Mouse (Mus musculus): ENCODE results near the gene Cdkn2c.
"Not testable (repeated sequence)": the region's sequence is repeated elsewhere in the genome, so short reads cannot be mapped to it uniquely, and the experiment has no call there.

Gene Cdkn2c

DNA sequence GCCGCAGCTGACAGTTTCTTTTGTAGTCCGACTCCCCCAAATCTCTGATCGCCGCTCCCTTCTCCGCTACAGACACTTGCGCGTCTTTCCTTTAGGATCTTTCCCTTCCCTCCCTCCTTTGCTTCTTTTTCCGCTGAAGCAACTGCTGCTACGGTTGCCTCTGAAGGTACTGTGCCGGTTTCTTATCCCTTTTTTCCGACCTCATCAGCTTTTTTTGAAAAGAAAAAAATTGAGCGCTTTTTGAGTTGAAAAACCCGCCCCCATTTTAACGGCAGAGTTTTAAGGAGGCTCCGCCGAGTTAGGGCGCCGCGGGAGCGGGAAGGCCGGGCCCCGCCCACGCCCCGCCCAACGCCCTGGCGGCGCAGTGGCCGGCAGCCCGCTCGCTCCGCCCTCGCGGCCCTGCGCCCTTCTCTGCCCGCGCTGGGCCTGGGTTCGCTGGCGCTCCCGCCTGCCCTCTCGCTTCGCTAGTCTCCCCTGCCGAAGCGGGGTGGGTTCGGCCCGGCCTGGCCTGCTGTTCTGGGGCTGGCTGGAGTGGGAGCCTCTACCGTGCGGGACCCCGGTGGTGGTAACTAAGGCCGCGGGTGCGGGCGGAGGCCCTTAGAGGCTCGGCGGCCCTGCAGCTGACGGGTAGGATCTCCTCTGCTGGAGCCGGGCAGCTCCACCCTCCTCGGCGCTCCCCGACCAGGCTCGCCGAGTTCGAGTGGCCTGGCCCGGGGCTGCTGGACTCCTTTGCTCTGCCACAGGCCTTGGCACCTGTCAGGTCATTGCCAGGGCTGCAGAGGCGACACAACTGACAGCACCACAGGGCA is at the start of gene Cdkn2c:
Gene Cdkn2c, minus strand, starts transcription at position 729 of the 809 bp plus-strand sequence.
- DNase-seq, result peak; percentile 85 to 88

DNA sequence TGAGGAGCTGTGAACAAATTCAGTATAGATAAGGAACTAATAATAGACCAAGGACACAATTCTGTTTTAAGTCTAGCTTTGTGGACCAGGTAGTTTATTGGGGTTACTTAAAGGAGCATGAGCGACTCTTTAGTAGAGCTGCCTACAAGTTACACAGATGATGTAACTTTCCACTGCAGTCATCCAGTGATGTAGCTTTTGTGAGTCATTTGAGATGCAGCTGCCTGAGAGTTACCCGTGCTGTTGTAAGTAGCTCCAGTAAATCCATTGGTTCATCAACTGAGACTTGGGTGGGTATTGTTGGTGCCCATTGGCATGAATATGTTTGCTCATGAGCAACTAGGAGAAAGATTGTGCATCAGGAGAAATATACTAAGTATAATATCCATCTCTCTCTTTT is 38.4 kb upstream of the Cdkn2c start:
- DNase-seq, result no peak

DNA sequence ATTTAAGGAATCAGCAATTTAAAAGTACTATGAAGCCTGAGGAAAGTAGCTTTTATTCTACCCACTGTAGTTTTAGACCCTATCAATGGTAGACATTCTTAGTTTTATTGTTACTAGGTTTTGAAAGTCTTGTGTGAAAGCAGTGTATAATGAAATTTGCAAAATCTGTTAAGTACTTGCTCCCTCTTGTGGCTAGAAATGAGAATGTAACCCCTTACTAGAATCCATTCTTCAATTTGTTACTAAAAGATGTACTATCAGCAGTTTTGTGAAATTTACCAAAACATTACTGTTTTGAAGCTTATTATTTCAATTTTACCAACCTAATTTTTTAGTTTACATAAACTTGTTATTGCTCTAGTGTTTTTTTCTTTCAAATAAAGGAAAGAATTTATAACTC is 36.6 kb upstream of the Cdkn2c start:
- DNase-seq, result no peak

DNA sequence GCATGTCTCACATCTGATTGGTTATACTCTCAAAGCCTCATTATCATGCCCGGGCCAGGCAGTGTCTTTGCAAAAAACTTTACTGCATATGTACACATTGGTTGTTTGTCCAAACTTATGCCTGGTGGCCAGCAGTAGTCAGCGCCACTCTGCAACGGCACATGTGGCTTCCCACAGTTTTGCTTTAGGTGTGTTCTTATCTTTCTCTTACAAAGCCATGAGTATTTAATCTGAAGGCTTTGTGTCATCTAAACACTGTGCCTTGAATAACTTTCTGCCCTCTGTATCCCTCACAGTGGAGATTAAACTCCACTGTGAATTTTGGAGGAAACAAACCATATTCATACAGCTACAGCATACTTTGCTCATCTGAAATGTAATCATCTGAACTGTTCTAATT is 33.7 kb upstream of the Cdkn2c start:
- DNase-seq, result not testable (repeated sequence)

DNA sequence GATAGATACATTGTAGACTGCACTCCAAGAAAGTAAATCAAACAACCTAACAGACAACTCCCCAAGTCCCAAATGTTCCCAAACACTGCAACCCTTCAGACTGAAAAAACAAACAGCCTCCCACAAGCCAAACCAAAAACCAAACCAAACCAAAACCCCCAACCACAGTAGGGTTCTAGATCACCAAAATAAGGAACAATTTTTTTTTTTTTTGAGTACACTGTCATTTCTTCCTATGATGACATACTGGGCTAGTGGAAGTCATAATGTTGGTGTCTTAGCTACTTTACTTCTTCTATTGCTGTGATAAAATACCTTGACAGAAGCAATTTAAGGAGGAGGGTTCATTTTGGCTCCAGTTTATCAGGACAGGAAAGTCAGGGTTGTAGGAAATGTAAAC is 25.7 kb upstream of the Cdkn2c start:
- no peak for DNase-seq

DNA sequence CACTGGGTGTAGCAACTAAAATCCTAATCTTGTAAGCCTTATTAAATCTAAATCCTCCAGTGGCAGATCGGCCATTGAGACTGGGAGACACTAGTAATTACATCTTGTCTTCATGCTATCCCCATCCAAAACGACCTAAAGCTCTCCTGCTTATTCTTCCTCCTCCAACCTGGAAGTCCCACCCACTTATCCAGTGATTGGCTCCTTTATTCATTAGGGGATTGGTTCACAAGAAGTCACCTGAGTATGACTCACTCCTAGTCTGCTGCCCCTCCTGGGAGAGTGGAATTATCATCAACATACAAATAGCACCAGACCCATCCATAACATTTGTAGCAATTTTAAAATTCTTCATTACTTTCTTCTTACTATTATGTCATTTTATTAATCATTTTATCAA is 16.6 kb upstream of the Cdkn2c start:
- no peak for DNase-seq

DNA sequence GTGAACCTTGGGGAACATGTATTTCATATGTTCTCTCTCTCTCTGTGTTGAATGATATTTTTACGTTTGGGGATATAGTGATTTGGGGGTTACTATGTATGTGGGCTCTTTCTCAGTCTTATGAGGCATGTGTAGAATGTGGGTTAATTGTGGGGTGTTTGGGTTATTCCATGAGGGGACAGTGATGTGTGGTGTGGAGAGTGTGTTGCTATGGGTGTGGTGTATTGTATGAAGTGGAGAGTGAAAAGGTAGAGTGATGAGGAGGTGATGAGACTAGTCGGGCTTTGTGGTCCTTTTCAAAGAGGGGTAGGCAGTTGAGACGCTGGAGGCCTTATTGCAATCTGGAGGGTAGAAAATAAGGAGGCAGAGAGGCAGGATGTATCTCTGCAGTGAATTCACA is 10.2 kb upstream of the Cdkn2c start:
- peak in 1 of 2 experiments; percentile 14 for DNase-seq

DNA sequence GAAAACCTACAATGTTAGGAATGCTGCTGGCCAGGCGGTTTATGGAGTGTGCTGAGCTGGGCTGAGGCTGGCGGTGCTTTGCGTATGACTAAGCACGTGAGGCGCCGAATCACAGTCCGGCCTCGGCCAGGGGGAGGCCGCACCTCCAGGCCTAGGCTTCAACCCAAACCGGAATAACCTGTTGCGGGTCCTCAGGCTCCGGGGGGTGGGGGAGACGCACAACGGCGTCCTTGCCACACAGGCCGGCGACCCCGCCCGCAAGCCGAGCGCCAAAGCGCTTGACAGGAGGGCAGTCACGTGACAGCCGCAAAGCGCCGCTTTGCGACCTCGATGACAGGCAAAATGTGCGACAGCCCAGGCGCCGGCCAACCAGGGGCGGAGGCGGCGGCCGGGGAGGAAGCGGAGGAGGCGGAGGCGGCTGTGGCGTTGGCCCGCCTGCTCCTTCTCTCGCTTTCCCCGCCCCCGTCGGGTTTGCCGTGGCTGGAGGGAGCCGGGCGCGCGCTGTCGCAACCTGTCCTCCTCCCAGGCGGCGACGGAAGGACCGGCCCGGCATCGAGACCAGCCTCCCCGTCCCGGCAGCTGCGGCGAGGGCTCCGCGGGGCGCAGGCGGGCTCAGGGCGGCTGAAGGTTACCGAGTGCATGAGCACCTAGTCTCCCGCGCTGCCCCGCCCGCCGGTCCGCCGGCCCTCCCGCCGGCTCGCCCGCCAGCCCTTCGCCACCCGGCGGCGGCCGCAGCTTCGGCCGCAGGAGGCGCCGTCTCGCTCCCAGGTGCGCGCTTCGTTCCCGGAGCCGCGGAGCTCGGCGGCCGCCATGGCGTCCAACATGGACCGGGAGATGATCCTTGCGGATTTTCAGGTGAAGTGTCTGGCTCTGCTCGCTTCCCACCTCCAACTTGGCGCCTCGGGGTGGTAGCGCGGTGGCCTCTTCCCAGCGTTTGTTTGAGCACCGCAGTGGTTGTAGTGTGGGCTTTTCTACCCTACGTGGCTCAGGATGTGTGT is 9.5 kb upstream of the Cdkn2c start, which contains the start of gene Faf1:
Gene Faf1, plus strand, starts transcription at position 371 of the 998 bp plus-strand sequence.
- peak; percentile 98 for DNase-seq

DNA sequence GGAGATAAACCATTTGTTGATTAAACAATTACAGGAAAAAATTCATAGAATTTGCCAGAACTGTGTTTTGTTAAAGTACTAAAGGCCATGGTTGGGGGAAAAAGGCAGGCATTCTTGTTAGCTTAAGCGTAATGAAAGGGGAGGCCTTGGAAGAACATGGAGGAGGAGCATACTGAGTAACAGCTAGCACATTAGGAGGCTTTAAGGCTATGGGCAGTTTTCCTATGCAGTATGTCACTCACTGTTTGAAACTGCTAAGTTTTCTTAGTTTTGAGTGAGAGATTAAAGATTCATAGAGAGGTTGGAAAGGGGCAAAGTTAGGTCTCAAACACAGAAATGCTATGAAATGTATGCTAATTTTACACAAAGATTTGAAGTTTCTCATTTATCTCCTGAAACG is 7.1 kb upstream of the Cdkn2c start:
- no peak for DNase-seq

DNA sequence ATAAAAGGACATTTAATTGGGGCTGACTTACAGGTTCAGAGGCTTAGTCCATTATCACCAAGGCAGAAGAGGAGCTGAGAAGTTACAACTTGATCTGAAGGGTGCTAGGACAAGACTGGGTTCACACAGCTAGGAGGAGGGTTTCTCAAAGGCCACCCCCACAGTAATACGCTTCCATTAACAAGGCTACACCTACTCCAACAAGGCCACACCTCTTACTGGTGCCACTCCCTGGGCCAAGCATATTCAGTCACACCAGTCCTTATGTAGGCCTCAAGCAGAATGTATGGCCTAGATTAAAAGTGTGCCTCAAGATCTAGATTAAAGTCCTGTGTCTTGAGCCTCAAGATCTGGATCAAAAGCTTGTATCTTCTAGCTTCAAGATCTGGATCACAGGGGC is 5.0 kb upstream of the Cdkn2c start:
- no peak for DNase-seq

DNA sequence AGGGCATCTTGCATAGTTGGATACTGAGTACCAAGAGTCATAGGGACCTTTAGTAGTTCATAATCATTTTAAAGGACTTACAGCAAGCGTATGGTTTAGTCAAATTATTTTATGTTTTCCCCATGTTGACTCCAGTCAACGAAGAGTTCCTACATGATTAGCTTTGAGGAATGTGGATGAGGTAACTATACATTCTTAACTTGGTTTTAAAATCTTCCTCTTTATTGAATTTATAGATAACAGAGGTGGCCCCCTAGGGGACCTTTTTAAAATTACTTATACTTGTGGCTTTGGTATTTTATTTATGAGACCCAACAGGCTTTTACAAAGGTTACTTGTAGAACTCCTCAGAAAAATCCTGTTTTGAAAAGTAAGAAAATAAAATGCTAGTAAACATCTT is 3.2 kb upstream of the Cdkn2c start:
- no peak for DNase-seq

DNA sequence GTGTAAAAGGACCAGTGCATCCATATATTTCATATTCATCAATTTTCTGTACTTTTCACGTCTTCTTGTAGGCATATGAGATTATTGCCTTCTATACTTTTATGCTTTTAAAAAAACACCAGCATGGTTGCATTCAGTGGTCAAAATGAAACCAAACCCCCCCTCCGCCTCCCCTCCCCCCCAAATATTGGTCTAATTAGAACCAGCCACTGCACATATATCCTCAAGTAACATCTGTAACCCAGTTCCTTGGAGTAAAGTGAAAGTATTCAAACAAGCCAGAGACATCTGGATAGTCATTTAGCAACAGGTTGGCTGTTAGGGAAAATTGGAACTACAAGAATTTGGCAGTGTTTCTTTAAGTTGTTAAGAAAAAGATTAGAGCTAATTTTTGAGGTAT is 529 bp upstream of the Cdkn2c start:
- DNase-seq, result no peak

DNA sequence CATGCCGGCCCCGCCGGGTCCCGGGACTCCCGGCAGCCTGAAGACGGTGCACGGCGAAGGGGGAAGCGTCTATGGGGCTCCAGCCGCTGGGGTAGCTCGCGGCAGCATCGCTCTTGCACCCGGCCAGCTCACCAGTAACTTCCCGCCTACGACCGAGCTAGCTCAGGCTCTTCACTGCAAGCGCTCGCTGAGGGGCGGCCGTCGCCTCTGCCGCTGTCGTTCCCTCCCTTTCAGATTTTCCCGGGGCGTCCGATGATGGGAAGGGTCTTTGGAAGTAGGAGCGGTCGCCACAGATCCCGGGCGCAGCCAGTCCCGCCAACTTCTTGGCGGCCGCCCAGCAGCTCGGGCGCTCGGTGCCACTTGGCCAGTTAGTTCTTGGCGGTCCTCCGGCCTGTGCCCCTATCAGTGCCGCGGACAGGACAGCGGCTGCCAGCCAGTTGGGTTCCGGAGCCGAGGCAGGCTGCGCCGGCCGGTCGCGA is 968 bp downstream of the Cdkn2c start:
- peak; percentile 63 to 66 for DNase-seq

DNA sequence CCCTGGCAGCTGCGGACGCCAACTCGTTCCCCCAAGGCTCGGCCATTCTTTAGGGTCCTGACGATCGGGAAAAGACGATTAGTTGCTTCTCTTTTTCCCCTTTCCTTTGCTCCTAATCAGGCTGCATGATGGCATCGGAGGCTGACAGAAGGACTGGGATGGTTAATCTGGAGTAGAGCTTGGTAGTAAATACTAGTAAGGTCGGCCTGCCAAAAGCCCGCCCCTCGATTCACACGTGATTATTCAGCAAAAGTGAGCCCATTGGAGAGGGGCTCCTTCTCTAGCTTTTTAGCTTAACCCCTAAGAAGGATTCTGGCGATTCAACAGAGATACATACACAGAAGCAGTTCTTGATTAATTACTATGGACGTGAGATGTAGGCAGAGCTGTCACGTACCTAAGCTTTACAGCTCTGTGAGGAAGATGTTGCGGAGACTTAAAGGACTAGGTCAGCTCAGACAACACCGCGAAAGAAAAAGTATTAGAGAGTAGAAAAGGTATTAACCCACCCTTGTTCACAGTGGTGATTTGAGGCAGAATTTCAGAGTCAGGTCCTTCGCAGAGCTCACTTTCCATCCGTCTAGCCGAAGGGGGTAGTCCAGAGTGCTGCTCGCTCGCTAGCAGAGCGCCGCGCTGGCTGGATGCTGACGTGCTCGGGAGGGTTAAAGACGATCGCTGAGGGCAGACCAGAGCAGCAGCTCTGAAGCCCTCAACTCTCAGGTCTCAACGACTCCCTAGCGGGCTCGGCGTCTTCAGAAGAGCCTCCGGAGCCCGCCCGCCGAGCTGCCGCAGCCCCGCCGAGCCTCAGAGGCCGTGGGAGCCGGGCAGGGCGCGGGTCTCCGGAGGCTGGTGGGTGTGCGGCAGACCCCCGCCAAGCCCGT is 1.6 kb downstream of the Cdkn2c start:
- peak; percentile 38 to 41 for DNase-seq

DNA sequence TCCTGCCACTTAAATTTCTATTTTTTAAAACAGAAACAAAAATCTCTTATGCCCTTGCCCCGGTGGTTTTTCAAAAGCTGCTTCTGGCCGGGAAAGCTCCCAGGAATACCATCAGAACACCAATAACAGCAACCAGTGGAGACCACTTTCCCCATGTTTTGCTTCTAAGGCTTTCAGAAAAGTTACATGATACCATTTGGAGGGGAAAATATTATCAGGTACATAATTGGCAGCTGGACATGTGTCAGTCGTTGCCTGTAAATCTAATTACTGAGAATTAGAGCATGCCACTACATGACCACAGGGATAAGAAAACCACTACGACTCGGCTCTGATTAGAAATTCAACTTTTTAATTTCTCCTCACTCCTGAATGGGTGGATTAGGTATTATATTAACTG is 2.9 kb downstream of the Cdkn2c start:
- DNase-seq, result no peak

DNA sequence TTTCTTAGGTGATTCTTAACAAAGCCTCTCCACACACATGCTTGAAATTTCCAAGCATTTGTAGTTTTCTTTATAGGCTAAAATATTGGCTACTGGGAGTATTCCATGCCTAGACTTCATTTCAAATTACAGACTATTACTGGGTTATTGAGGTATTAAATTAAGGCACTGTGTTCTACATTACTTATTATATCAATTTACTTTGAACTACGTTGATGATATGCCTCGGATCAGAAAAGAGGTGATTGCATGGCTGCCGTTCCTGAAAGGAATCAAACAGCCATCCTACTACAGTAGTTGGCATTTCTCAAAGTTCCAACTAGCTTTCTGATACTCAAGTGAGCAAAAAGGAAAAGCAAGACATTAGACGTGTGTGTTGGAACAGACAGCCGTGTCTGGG is 4.7 kb downstream of the Cdkn2c start:
- DNase-seq, result no peak

DNA sequence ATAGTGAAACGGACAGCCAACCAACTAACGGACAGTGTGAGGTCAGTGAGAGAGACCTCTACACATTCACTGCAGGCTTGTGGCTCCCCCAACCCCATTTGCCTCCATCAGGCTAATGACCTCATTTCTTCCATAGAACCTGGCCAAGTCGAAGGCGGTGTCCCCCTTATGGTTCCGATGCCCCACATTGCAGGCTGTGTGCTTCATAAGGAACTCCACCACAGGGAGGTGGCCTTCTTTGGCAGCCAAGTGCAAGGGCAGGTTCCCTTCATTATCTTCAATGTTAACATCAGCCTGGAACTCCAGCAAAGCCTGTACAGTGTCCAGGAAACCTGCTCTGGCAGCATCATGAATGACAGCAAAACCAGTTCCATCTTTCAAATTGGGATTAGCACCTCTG is 5.8 kb downstream of the Cdkn2c start:
- no peak for DNase-seq

DNA sequence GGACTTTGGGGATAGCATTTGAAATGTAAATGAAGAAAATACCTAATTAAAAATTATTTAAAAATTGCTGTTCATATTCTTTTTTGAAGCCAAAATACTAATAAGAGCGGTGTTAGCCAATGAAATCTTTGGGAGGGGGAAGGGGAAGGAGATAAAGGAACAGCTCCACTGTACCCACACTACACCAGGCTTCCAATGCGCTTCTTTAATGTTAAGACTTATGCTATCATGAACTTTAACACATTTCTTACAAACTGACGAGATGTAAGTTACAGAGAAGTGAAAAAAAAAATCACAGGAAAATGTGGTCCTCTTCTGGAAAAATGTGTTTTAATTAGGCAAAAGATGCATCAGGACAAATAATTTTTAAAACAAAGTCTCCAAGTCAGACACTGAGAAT is 6.4 kb downstream of the Cdkn2c start:
- DNase-seq, result no peak

DNA sequence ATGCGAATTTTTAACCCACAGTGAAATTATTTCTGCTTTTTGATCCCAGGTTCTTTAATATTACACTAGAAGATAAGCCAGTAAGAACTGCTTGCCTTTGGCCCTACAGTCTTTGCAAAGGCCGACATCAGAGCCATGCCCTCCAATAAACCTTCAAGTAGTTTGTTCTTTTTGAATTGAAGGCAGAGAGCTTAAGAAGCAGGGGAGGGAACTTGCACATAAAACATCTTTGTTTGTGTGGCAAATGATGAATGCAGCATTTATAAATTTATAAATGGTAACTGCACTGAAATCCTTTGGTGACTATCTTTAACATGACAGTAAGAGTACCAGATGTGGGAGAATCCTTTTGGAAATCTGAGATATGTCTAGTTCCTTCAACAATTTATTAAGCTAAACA is 7.4 kb downstream of the Cdkn2c start:
- no peak for DNase-seq

DNA sequence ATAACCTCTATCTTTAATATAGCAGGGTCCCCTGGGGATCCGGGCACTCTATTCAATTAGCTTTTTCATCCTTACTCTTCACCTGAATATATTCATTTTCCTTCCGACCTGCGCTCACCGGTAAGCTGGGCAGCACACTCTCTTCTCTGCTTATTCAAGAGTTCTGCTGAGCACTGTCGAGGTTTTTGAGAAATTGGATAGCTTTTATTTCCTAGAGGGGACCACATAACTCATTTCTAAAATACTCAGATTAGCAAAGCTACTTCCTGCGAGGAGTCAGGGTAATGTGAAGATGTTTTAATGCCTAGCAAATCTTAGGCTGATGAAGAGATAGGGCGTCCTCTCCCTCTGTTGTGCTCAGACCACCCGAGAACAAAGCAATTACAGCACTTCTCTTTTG is 8.2 kb downstream of the Cdkn2c start:
- no peak for DNase-seq

DNA sequence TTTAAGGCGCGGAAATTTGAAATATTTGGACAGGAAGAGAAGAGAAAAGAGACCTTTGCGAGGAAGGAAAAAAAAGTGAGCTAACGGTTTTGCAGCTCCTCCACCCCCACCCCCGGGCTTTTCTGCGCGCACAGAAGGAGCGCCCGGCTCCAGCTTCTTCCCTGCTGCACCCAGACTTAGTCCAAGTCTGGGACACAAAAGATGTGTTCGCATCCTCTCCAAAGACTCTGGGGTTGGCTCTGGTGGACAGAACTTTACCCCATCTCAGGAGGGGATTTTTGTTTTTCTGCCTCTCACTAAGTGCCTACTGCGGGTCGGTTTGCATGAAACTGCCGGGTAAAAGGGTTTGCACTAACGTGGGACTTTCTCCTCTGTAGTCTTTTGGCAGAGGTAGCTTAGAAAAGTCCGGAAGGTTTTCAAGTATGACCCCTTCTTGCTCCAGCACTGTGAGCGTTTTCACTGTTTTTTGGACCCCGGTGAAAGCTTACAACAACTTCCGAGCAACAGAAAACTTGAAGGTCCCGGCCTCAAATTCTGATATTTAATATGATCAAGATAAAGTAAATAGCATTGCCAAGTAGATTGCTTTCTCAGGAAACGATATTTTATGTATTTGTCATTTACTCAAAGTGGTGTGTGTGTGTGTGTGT is 9.0 kb downstream of the Cdkn2c start:
- no peak for DNase-seq

Measured in cerebellum, postnatal 36 days (tissue).